Comparison of ENCODE assay signal across 9 mouse cellular contexts in genomic region chr12:32920185-32920788, GRCm38 (mm10). TPM values are rescaled to one million over a fixed set of nuclear protein-coding genes. Genes with fewer than 3 reads are reported as not detected.
DNase-seq lines count a peak whose midpoint lies in the region; ATAC-seq and TF ChIP-seq lines count a peak whose summit lies in the region.
"Had no signal": no experiment of that assay in that cellular context is flagged by ENCODE, and none has a peak within 500 bp of the region (broad histone marks: within the 10 kb centered on the region; RNA-seq: fewer than 3 reads in every experiment).

No protein-coding gene starts in this region.

- H3K4me1 ChIP-seq in ES-E14 (ENCODE audit: control insufficient read depth in 2 of 2, insufficient read depth in 2 of 2, low read length in 2 of 2, poor library complexity in 1 of 2) = peaks cover 4 to 7% of the 10 kb centered on the region in 2 experiments; a peak in 1 of 4 replicates
- no peaks in the 10 kb centered on the region for H3K4me1 ChIP-seq in liver, postnatal 0 days (ENCODE audit: insufficient read depth)
- H3K4me1 ChIP-seq: neural tube, embryonic 12.5 days had no signal

- 52% methylated on average over 8 of the region's 8 CpGs for WGBS in liver, postnatal 0 days (ENCODE audit: insufficient replicate concordance)

- no peak for ATAC-seq in liver, postnatal 0 days

- TF ChIP-seq CTCF in liver, postnatal 0 days (IDR thresholded peaks at IDR 0.05; ENCODE audit: low read depth) = peak; percentile 91

- intact Hi-C loops in gastrocnemius, postnatal 14 days (cut with DNase I; ENCODE audit: low total_unique reads) = no loop called here

- no peak overlapping the region for H3K27ac ChIP-seq in ES-E14 (ENCODE audit: insufficient read depth, low read depth, low read length, poor library complexity, severe bottlenecking)
- no peak overlapping the region for H3K27ac ChIP-seq in liver, postnatal 0 days (ENCODE audit: low read depth)
- H3K27ac ChIP-seq: neural tube, embryonic 12.5 days had no signal

- H3K4me2 ChIP-seq in liver, postnatal 0 days (ENCODE audit: low read depth, low read length) = no peak overlapping the region
- H3K4me2 ChIP-seq: neural tube, embryonic 12.5 days had no signal

- DNase-seq in layer of hippocampus, adult 11-12 months (ENCODE audit: low spot score) = peak; percentile 77
- no peak for DNase-seq in layer of hippocampus, adult 9-10 months (ENCODE audit: low spot score)
- DNase-seq in ES-E14 (ENCODE audit: low read depth, low spot score) = peak; percentile 51
- DNase-seq in adrenal gland, postnatal 36 days = peak; percentile 86 to 88
- peak; percentile 75 for DNase-seq in gastrocnemius, postnatal 14 days
- peak; percentile 82 for DNase-seq in liver, postnatal 0 days
- peak; percentile 42 for DNase-seq in right cerebral cortex, postnatal 25 days
- DNase-seq in Muller cell, postnatal 12 days (ENCODE audit: inconsistent ontology term) = no peak

- no peaks in the 10 kb centered on the region for H3K36me3 ChIP-seq in ES-E14 (ENCODE audit: control insufficient read depth, insufficient read depth, low read length, poor library complexity, severe bottlenecking)
- no peaks in the 10 kb centered on the region for H3K36me3 ChIP-seq in liver, postnatal 0 days (replicated peaks; ENCODE audit: insufficient read depth, low read length)
- H3K36me3 ChIP-seq: neural tube, embryonic 12.5 days had no signal

- peak; percentile 12; the same call in 1 of the 2 replicates for TF ChIP-seq EP300 in liver, postnatal 0 days (IDR thresholded peaks at IDR 0.05; ENCODE audit: low read depth)

- H3K27me3 ChIP-seq in liver, postnatal 0 days (ENCODE audit: insufficient read depth, low read length) = no peaks in the 10 kb centered on the region
- H3K27me3 ChIP-seq: neural tube, embryonic 12.5 days had no signal

- in situ Hi-C loops in ES-E14 (cut with MboI; ENCODE audit: low sequenced_read_pairs in 2 of 2, unreplicated experiment in 2 of 2) = no loop called here

- H3K9ac ChIP-seq in ES-E14 (ENCODE audit: insufficient read depth, low read depth, low read length, poor library complexity, severe bottlenecking) = no peak overlapping the region
- no peak overlapping the region for H3K9ac ChIP-seq in liver, postnatal 0 days (replicated peaks)
- H3K9ac ChIP-seq: neural tube, embryonic 12.5 days had no signal

- no peaks in the 10 kb centered on the region for H3K9me3 ChIP-seq in ES-E14 (ENCODE audit: control insufficient read depth, insufficient read depth, low read depth, low read length)
- no peaks in the 10 kb centered on the region for H3K9me3 ChIP-seq in liver, postnatal 0 days (ENCODE audit: low read length)
- H3K9me3 ChIP-seq: neural tube, embryonic 12.5 days had no signal

- H3K4me3 ChIP-seq in ES-E14 (ENCODE audit: insufficient read depth in 1 of 2, low read depth in 1 of 2, low read length in 2 of 2, poor library complexity in 1 of 2, severe bottlenecking in 1 of 2) = no peak overlapping the region
- no peak overlapping the region for H3K4me3 ChIP-seq in liver, postnatal 0 days (ENCODE audit: low read depth, low read length)
- H3K4me3 ChIP-seq: neural tube, embryonic 12.5 days had no signal

TF ChIP-seq in ES-E14, 5 proteins besides CTCF, POLR2A, EP300 and RAD21:
- TF ChIP-seq ZC3H11A (IDR thresholded peaks at IDR 0.05; ENCODE audit: borderline replicate concordance, low read depth, low read length) (peak; percentile 41; the same call in 1 of the 2 replicates), MAFK (IDR thresholded peaks at IDR 0.05; ENCODE audit: insufficient read depth, low read depth, low read length) (no peak)

RNA-seq across cellular contexts. Expression of gene Sypl, which starts 33.4 kb away (rescaled TPM):
- total RNA-seq in ES-E14 (2012; rRNA removed) = 26.5 and 29.2 TPM in 2 replicates
- total RNA-seq in adrenal gland, postnatal 36 days (2021) = 100 to 1,000 TPM; 101 to 129 TPM
- total RNA-seq in gastrocnemius, postnatal 14 days (2021) = 100 to 1,000 TPM; 124 TPM
- polyA plus RNA-seq in liver, postnatal 0 days (2015; fragmentation: Nextera tagmentation; extraction: Ambion mirVana) = 53.8 and 53.9 TPM in 2 replicates

Comparison
In these comparisons a context has a peak if more than half of its experiments do, and no peak if none do; other contexts are left out.
1. DNase-seq: peak in layer of hippocampus, adult 11-12 months (single experiment), ES-E14 (single experiment), adrenal gland, postnatal 36 days (2 of 2), gastrocnemius, postnatal 14 days (single experiment), liver, postnatal 0 days (single experiment) and right cerebral cortex, postnatal 25 days (single experiment); none in layer of hippocampus, adult 9-10 months (single experiment) and Muller cell, postnatal 12 days (single experiment).